Mouse (Mus musculus): ENCODE data around the gene Vcp. TPM values are rescaled to one million over a fixed set of nuclear protein-coding genes. Genes with fewer than 3 reads are reported as not detected.

Gene Vcp
- polyA plus RNA-seq, 1 experiment, result 319 TPM

- Histone ChIP-seq H3K79me2 (ENCODE audit: control insufficient read depth, insufficient read depth) (no peaks in the 10 kb centered on the region), H3K27me3 (ENCODE audit: control insufficient read depth, insufficient read depth, insufficient read length) (no peaks in the 10 kb centered on the region), H3K36me3 (ENCODE audit: control insufficient read depth, insufficient read depth) (no peaks in the 10 kb centered on the region), H3K4me3 (ENCODE audit: insufficient read depth, poor library complexity, severe bottlenecking) (no peak overlapping the region), H3ac (ENCODE audit: control insufficient read depth, insufficient read length, low read depth) (no peak overlapping the region), H3K79me3 (ENCODE audit: low read depth) (no peaks in the 10 kb centered on the region)
- TF ChIP-seq USF1 (IDR thresholded peaks at IDR 0.05; ENCODE audit: low read depth) (no peak), CEBPB (IDR thresholded peaks at IDR 0.05; ENCODE audit: low read depth) (no peak), FOSL1 (IDR thresholded peaks at IDR 0.05; ENCODE audit: insufficient read depth, low read length, poor library complexity, severe bottlenecking) (no peak), MYOD1 (IDR thresholded peaks at IDR 0.05; ENCODE audit: control insufficient read depth, insufficient read length, low read depth) (no peak), MYOG (IDR thresholded peaks at IDR 0.05; ENCODE audit: control insufficient read depth, extremely low read depth, insufficient read length) (no peak)
These were observed 45.1 kb downstream of the Vcp start for GRCm38 (mm10) chr4:42955200-42955599.

- no peaks in the 10 kb centered on the region for H3K36me3 ChIP-seq (ENCODE audit: control insufficient read depth, insufficient read depth)
- H3ac ChIP-seq (ENCODE audit: control insufficient read depth, insufficient read length, low read depth), result no peak overlapping the region
- no peaks in the 10 kb centered on the region for H3K79me3 ChIP-seq (ENCODE audit: low read depth)
- TF ChIP-seq MYOG (IDR thresholded peaks at IDR 0.05; ENCODE audit: control insufficient read depth, extremely low read depth, insufficient read length) (no peak), CTCF (IDR thresholded peaks at IDR 0.05; ENCODE audit: control insufficient read depth, insufficient read depth, insufficient read length) (peak; percentile 81)
- H3K79me2 ChIP-seq (ENCODE audit: control insufficient read depth, insufficient read depth), result no peaks in the 10 kb centered on the region
- no peak overlapping the region for H3K4me3 ChIP-seq (ENCODE audit: insufficient read depth, poor library complexity, severe bottlenecking)
- H3K27me3 ChIP-seq (ENCODE audit: control insufficient read depth, insufficient read depth, insufficient read length), result no peaks in the 10 kb centered on the region
These were observed 46.0 kb downstream of the Vcp start for GRCm38 (mm10) chr4:42954297-42954696.

GRCm38 (mm10) chr4:42953435-42954094 is 46.7 kb downstream of the Vcp start:
- no peak overlapping the region for H3K4me3 ChIP-seq (ENCODE audit: insufficient read depth, poor library complexity, severe bottlenecking)
- H3K27me3 ChIP-seq (ENCODE audit: control insufficient read depth, insufficient read depth, insufficient read length), result no peaks in the 10 kb centered on the region
- no peak for TF ChIP-seq CTCF (IDR thresholded peaks at IDR 0.05; ENCODE audit: control insufficient read depth, insufficient read depth, insufficient read length)
- TF ChIP-seq MAX (IDR thresholded peaks at IDR 0.05), result no peak
- no peak for TF ChIP-seq MYOG (IDR thresholded peaks at IDR 0.05; ENCODE audit: control insufficient read depth, extremely low read depth, insufficient read length)
- TF ChIP-seq MYOD1 (IDR thresholded peaks at IDR 0.05; ENCODE audit: control insufficient read depth, insufficient read length, low read depth), result peak; percentile 86
- no peak for TF ChIP-seq USF1 (IDR thresholded peaks at IDR 0.05; ENCODE audit: low read depth)
- no peak for TF ChIP-seq CEBPB (IDR thresholded peaks at IDR 0.05; ENCODE audit: low read depth)
- TF ChIP-seq FOSL1 (IDR thresholded peaks at IDR 0.05; ENCODE audit: insufficient read depth, low read length, poor library complexity, severe bottlenecking), result no peak

DNA sequence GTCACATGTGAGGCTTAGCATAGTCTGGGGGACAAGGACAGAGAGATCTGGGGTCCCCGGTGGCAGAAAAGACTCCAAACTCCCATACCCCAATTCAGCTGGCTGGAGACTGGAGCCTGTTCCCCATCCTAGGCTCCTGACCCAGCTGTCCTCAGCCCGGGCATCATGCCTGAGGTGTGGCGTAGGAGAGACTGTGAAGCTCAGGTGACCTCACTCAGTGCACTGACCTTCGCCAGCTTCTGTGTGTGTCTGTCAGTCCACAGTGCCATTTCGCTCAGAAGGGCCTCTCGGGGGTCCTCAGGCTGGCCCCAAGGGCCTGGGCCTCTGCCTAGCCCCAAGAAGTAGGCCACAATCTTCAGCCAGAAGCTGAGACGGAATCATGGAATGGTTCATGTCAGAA is 47.7 kb downstream of the Vcp start:
- Histone ChIP-seq H3K79me2 (ENCODE audit: control insufficient read depth, insufficient read depth) (no peaks in the 10 kb centered on the region), H3K27me3 (ENCODE audit: control insufficient read depth, insufficient read depth, insufficient read length) (no peaks in the 10 kb centered on the region), H3K79me3 (ENCODE audit: low read depth) (no peaks in the 10 kb centered on the region), H3K4me3 (ENCODE audit: insufficient read depth, poor library complexity, severe bottlenecking) (no peak overlapping the region), H3K36me3 (ENCODE audit: control insufficient read depth, insufficient read depth) (no peaks in the 10 kb centered on the region), H3ac (ENCODE audit: control insufficient read depth, insufficient read length, low read depth) (no peak overlapping the region)
- TF ChIP-seq CEBPB (IDR thresholded peaks at IDR 0.05; ENCODE audit: low read depth), result no peak
- no peak for TF ChIP-seq CTCF (IDR thresholded peaks at IDR 0.05; ENCODE audit: control insufficient read depth, insufficient read depth, insufficient read length)
- TF ChIP-seq USF1 (IDR thresholded peaks at IDR 0.05; ENCODE audit: low read depth), result no peak
- no peak for TF ChIP-seq MYOD1 (IDR thresholded peaks at IDR 0.05; ENCODE audit: control insufficient read depth, insufficient read length, low read depth)
- TF ChIP-seq MAX (IDR thresholded peaks at IDR 0.05), result no peak
- TF ChIP-seq MYOG (IDR thresholded peaks at IDR 0.05; ENCODE audit: control insufficient read depth, extremely low read depth, insufficient read length), result no peak
- TF ChIP-seq FOSL1 (IDR thresholded peaks at IDR 0.05; ENCODE audit: insufficient read depth, low read length, poor library complexity, severe bottlenecking), result no peak

More at GRCm38 (mm10) chr4:42953435-42954094, 46.7 kb downstream of the Vcp start:
- Histone ChIP-seq H3K79me3 (ENCODE audit: low read depth) (no peaks in the 10 kb centered on the region), H3ac (ENCODE audit: control insufficient read depth, insufficient read length, low read depth) (no peak overlapping the region), H3K36me3 (ENCODE audit: control insufficient read depth, insufficient read depth) (no peaks in the 10 kb centered on the region), H3K79me2 (ENCODE audit: control insufficient read depth, insufficient read depth) (no peaks in the 10 kb centered on the region)

GRCm38 (mm10) chr4:42951206-42952195 is 48.8 kb downstream of the Vcp start:
- H3K36me3 ChIP-seq (ENCODE audit: control insufficient read depth, insufficient read depth), result no peaks in the 10 kb centered on the region
- H3K79me3 ChIP-seq (ENCODE audit: low read depth), result no peaks in the 10 kb centered on the region
- H3K79me2 ChIP-seq (ENCODE audit: control insufficient read depth, insufficient read depth), result no peaks in the 10 kb centered on the region
- TF ChIP-seq USF1 (IDR thresholded peaks at IDR 0.05; ENCODE audit: low read depth) (no peak), FOSL1 (IDR thresholded peaks at IDR 0.05; ENCODE audit: insufficient read depth, low read length, poor library complexity, severe bottlenecking) (no peak), MYOD1 (IDR thresholded peaks at IDR 0.05; ENCODE audit: control insufficient read depth, insufficient read length, low read depth) (no peak), MAX (IDR thresholded peaks at IDR 0.05) (no peak), CEBPB (IDR thresholded peaks at IDR 0.05; ENCODE audit: low read depth) (no peak), MYOG (IDR thresholded peaks at IDR 0.05; ENCODE audit: control insufficient read depth, extremely low read depth, insufficient read length) (no peak), CTCF (IDR thresholded peaks at IDR 0.05; ENCODE audit: control insufficient read depth, insufficient read depth, insufficient read length) (no peak)
- H3K4me3 ChIP-seq (ENCODE audit: insufficient read depth, poor library complexity, severe bottlenecking), result no peak overlapping the region
- H3K27me3 ChIP-seq (ENCODE audit: control insufficient read depth, insufficient read depth, insufficient read length), result no peaks in the 10 kb centered on the region
- H3ac ChIP-seq (ENCODE audit: control insufficient read depth, insufficient read length, low read depth), result no peak overlapping the region

All from C2C12 (cell line).